Mouse (Mus musculus) lung, embryonic 16.5 days (tissue): Measurements from ENCODE around the gene R3hdm4. TPM values are rescaled to one million over a fixed set of nuclear protein-coding genes. Genes with fewer than 3 reads are reported as not detected.
A peak's percentile ranks its signal among the peaks of the same experiment; 100 is the strongest.

Source experiments
- ATAC-seq: fragments of 200-750 bp; cut with Nextera tagmentation; 2 replicates; pipeline ENCODE4 v1.8.0; 2017; ENCODE audit warnings: low read depth, mild to moderate bottlenecking, moderate library complexity
- H3K27ac ChIP-seq: fragments of 300-500 bp; sonication (generic); 2 replicates; pipeline ENCODE4 v1.5.1; 2014; ENCODE audit warnings: mild to moderate bottlenecking, control low read depth, low read length
- H3K27me3 ChIP-seq: fragments of 300-500 bp; sonication (generic); 2 replicates; pipeline ENCODE4 v1.6.1; 2014; ENCODE audit warnings: low read depth, low read length, mixed read lengths; ENCODE audit not compliant: control insufficient read depth, insufficient read depth
- H3K36me3 ChIP-seq: fragments of 300-500 bp; sonication (generic); 2 replicates; pipeline ENCODE4 v1.6.1; 2014; ENCODE audit warnings: low read length; ENCODE audit not compliant: control insufficient read depth, insufficient read depth
- H3K4me1 ChIP-seq: fragments of 300-500 bp; sonication (generic); replicated peaks from 2 replicates; pipeline ENCODE4 v1.6.1; 2014; ENCODE audit warnings: low read length, mixed read lengths; ENCODE audit not compliant: control insufficient read depth, insufficient read depth
- H3K4me2 ChIP-seq: fragments of 300-500 bp; sonication (generic); 2 replicates; pipeline ENCODE4 v1.6.1; 2014; ENCODE audit warnings: low read depth, low read length, control low read depth
- H3K4me3 ChIP-seq: fragments of 300-500 bp; sonication (generic); 2 replicates; pipeline ENCODE4 v1.5.1; 2014; ENCODE audit warnings: mild to moderate bottlenecking, low read length, control low read depth
- H3K9ac ChIP-seq: fragments of 300-500 bp; sonication (generic); 2 replicates; pipeline ENCODE4 v1.6.1; 2014; ENCODE audit warnings: low read length, control low read depth
- H3K9me3 ChIP-seq: fragments of 300-500 bp; sonication (generic); 2 replicates; pipeline ENCODE4 v1.6.1; 2016; ENCODE audit warnings: low read length; ENCODE audit not compliant: control insufficient read depth
- WGBS: fragments of 180-500 bp; shearing (Covaris S2); extraction: QIAGEN DNeasy Blood & Tissue Kit; methylation state at CpG from one replicate; pipeline ENCODE4 v1.1.7; 2014; 5-methylcytosine and 5-hydroxymethylcytosine counted together
- polyA plus RNA-seq: library from polyadenylated mRNA; unstranded; fragments of >200 nt; fragmentation: Nextera tagmentation; extraction: Ambion mirVana; gene quantifications from 2 replicates; pipeline ENCODE4 v1.2.1, GENCODE M21; 2015

The R3hdm4 gene
- polyA plus RNA-seq, 1 experiment from 2014 or later, result 151 TPM

DNA sequence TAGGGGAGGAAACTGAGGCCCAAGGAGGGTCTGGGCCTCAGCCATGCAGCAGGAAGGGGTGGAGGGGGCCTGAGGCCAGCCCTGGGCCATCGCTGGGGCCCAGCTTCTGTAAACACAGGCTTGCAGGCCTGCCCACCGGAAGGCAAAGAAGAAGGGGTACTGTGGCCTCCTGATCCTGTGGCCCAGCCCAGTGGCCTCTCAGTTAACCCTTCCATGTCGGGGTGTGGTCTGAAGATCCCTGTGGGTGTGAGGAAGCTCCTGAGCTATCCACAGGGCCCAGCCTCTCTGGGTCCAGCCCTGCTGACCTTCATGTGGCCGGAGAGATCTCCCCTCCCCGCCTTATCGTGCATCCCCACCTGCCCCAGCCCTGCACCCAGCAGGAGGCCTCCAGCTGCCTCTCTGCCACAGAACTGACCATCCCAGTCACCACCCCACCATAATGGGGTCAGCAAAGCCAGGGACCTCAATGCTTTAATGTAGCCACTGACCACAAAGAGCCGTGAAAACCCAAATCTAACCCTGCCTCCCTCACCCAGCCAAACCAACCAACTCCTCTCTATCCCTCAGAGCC is 25.8 kb upstream of the R3hdm4 start:
- no peaks in the 10 kb centered on the region for H3K9me3 ChIP-seq
- no peaks in the 10 kb centered on the region for H3K27me3 ChIP-seq
- H3K9ac ChIP-seq, result peak overlapping the region; percentile 34; the same call in 1 of the 2 replicates
- peaks cover 31% of the 10 kb centered on the region for H3K4me1 ChIP-seq
- H3K36me3 ChIP-seq, result peaks cover 20% of the 10 kb centered on the region
- no peak overlapping the region; the same call in 1 of the 2 replicates for H3K4me2 ChIP-seq
- H3K4me3 ChIP-seq, result no peak overlapping the region
- 31% methylated on average over 7 of the region's 7 CpGs for WGBS
- peak overlapping the region; percentile 93; the same call in 1 of the 2 replicates for H3K27ac ChIP-seq
- peak; percentile 24; the same call in 1 of the 2 replicates for ATAC-seq

DNA sequence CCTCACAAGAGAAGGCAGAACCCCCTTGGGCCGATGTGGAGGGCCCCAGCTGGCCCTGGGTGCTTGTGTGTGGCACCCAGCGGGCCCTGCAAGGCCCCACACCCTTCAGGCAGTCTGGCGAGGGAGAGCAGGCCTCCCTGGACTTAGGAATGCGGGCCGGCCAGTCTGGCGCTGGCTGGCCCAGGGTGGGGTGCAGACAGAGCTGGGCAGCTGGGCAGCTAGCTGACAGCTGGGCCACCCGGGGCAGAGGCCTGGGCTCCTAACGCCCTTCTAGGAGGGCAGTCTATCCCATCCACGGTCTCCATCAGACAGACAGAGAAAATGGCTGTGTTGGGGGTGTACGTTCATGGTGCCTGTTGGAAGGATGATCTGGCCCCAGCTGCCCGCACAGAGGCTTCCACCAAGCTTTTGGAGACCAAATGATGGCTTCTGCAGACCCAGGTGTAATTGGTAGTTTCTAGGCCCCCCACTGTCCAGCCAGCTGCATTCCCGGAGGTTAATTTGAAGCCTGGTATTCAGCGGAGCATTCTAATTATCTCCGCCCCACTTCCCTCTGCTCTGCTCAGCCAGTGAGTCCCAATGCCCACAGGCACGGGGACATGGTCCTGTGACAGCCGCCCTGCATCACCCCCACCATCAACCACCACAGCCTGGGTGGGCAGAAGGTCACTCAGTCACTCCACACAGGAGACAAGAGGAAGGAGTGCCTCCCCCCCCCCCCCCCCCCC is 24.7 kb upstream of the R3hdm4 start:
- Histone ChIP-seq H3K9me3 (no peaks in the 10 kb centered on the region), H3K4me1 (peaks cover 31% of the 10 kb centered on the region), H3K27me3 (no peaks in the 10 kb centered on the region), H3K27ac (peak overlapping the region; percentile 93), H3K4me3 (no peak overlapping the region), H3K4me2 (peak overlapping the region; percentile 27; the same call in 1 of the 2 replicates), H3K36me3 (peaks cover 11% of the 10 kb centered on the region; the same call in 1 of the 2 replicates), H3K9ac (peak overlapping the region; percentile 56)
- WGBS, result 28% methylated on average over 16 of the region's 16 CpGs
- peak; percentile 83 for ATAC-seq

DNA sequence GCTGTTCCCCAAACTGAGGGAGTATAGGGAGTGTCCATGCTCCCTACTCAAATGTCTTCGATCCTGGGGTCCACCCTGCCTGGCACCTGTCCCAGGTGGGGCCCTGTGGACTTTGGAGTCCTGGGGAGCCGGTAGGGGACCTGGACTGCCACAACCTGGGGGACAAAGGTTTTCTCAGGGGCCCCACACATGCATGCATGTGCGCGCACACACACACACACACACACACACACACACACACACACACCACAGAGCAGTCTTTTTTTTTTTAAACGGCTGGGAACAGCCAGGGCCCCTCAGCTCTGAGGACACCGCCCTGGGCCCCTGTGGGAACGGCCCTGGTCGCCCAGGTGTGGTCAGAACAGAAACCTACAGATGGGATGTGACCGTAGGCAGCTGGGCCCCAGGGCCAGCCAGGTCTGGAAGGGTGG is 22.5 kb upstream of the R3hdm4 start:
- no peaks in the 10 kb centered on the region for H3K27me3 ChIP-seq
- H3K9ac ChIP-seq, result no peak overlapping the region
- peaks cover 5% of the 10 kb centered on the region; the same call in 1 of the 2 replicates for H3K36me3 ChIP-seq
- ATAC-seq, result no peak
- peak overlapping the region; percentile 26 for H3K27ac ChIP-seq
- WGBS, result 66% methylated on average over 9 of the region's 9 CpGs
- peaks cover 33% of the 10 kb centered on the region for H3K4me1 ChIP-seq
- no peak overlapping the region for H3K4me2 ChIP-seq
- H3K9me3 ChIP-seq, result no peaks in the 10 kb centered on the region
- H3K4me3 ChIP-seq, result no peak overlapping the region

DNA sequence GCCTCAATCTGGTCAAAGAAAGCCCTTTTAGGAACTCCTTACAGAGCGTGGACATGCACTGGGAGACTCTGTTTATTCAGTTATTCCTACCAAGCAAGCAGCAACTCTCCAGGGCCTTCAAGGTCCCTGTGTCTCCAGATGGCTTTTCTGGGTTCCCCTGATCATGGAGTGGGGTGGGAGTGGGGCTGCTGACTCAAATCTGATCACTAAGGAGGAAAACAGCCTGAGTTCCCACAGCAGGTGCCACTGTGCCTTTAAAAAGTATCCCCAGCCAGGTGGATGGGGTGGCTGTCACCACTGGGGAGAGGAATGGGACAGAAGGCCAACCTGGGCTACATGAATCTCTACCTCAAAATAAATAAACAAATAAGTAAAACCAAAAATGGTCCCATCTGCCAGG is 22.0 kb upstream of the R3hdm4 start:
- ATAC-seq, result no peak
- Histone ChIP-seq H3K27me3 (no peaks in the 10 kb centered on the region), H3K36me3 (peaks cover 5% of the 10 kb centered on the region; the same call in 1 of the 2 replicates), H3K9ac (no peak overlapping the region), H3K4me2 (no peak overlapping the region), H3K27ac (no peak overlapping the region), H3K4me3 (no peak overlapping the region), H3K9me3 (no peaks in the 10 kb centered on the region), H3K4me1 (peaks cover 37% of the 10 kb centered on the region)
- WGBS, result 72% methylated on average over 1 of the region's 1 CpGs

DNA sequence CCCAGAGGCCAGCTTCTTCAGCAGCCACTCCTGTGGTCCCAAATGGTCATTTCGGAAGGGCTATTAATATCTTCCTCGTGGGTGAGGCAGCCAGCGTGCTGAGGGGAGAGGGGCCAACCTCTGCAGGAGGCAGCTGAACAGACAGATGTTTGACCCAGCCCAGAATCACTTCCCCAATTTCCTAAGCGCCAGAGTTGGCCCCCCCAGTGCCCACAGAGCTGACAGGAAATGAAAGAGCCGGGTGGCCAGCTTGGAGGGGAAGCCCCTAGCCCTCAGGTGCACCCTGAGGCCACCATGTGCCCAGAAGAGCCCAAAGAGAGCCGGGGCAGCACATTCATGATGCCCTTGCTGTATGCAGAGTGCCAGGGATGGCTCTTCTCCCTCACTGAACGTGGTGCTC is 19.7 kb upstream of the R3hdm4 start:
- H3K27me3 ChIP-seq, result no peaks in the 10 kb centered on the region
- H3K4me2 ChIP-seq, result no peak overlapping the region
- H3K9ac ChIP-seq, result no peak overlapping the region
- H3K27ac ChIP-seq, result no peak overlapping the region
- H3K4me1 ChIP-seq, result peaks cover 47% of the 10 kb centered on the region
- H3K9me3 ChIP-seq, result no peaks in the 10 kb centered on the region
- H3K4me3 ChIP-seq, result no peak overlapping the region
- peaks cover 5% of the 10 kb centered on the region; the same call in 1 of the 2 replicates for H3K36me3 ChIP-seq
- 51% methylated on average over 7 of the region's 7 CpGs for WGBS
- ATAC-seq, result no peak

GRCm38 (mm10) chr10:79937775-79938526 is 16.9 kb upstream of the R3hdm4 start:
- WGBS, result 75% methylated on average over 11 of the region's 11 CpGs
- no peaks in the 10 kb centered on the region for H3K27me3 ChIP-seq
- no peak overlapping the region; the same call in 1 of the 2 replicates for H3K27ac ChIP-seq
- peaks cover 5% of the 10 kb centered on the region; the same call in 1 of the 2 replicates for H3K36me3 ChIP-seq
- H3K9me3 ChIP-seq, result no peaks in the 10 kb centered on the region
- no peak overlapping the region for H3K9ac ChIP-seq
- peaks cover 56% of the 10 kb centered on the region for H3K4me1 ChIP-seq
- ATAC-seq, result no peak
- no peak overlapping the region; the same call in 1 of the 2 replicates for H3K4me3 ChIP-seq
- H3K4me2 ChIP-seq, result 0 out of 2 replicates have a peak overlapping the region, but pooled peaks have one; percentile 46

- H3K4me3 ChIP-seq, result peak overlapping the region; percentile 20
- peak overlapping the region; percentile 46 for H3K4me2 ChIP-seq
- ATAC-seq, result peak; percentile 34
- H3K27ac ChIP-seq, result peak overlapping the region; percentile 86
- peaks cover 66% of the 10 kb centered on the region for H3K4me1 ChIP-seq
- H3K9ac ChIP-seq, result peak overlapping the region; percentile 50
- H3K9me3 ChIP-seq, result no peaks in the 10 kb centered on the region
- no peaks in the 10 kb centered on the region for H3K27me3 ChIP-seq
- H3K36me3 ChIP-seq, result peaks cover 4% of the 10 kb centered on the region; the same call in 1 of the 2 replicates
- WGBS, result 24% methylated on average over 24 of the region's 27 CpGs
Observed at GRCm38 (mm10) chr10:79936911-79937441, 16.0 kb upstream of the R3hdm4 start.

GRCm38 (mm10) chr10:79936284-79936910 is 15.4 kb upstream of the R3hdm4 start:
- Histone ChIP-seq H3K4me3 (peak overlapping the region; percentile 20), H3K27ac (peak overlapping the region; percentile 86), H3K36me3 (peaks cover 3% of the 10 kb centered on the region; the same call in 1 of the 2 replicates), H3K27me3 (no peaks in the 10 kb centered on the region), H3K9me3 (no peaks in the 10 kb centered on the region), H3K4me2 (peak overlapping the region; percentile 46), H3K4me1 (peaks cover 70% of the 10 kb centered on the region), H3K9ac (peak overlapping the region; percentile 50)
- ATAC-seq, result no peak
- WGBS, result 34% methylated on average over 10 of the region's 10 CpGs
